Mouse (Mus musculus): ENCODE measurements around the gene Sgtb. TPM values are rescaled to one million over a fixed set of nuclear protein-coding genes. Genes with fewer than 3 reads are reported as not detected.

The Sgtb gene
- total RNA-seq, 4 experiments from 2014 or later = 3.9 to 9.4 (median 6.1) TPM

GRCm38 (mm10) chr13:104109816-104110521 lies 428 bp downstream of the Sgtb start:
- DNase-seq = peak; percentile 62

- DNase-seq = no peak
Measured at GRCm38 (mm10) chr13:104110526-104110925, 985 bp downstream of the Sgtb start.

GRCm38 (mm10) chr13:104112266-104112900 lies 2.8 kb downstream of the Sgtb start:
- no peak for DNase-seq

GRCm38 (mm10) chr13:104113782-104114181 lies 4.2 kb downstream of the Sgtb start:
- DNase-seq = no peak

- no peak for DNase-seq
Measured at GRCm38 (mm10) chr13:104114827-104115226, 5.3 kb downstream of the Sgtb start.

- DNase-seq = no peak
Measured at GRCm38 (mm10) chr13:104122078-104122840, 12.7 kb downstream of the Sgtb start.

- DNase-seq = no peak
Measured at GRCm38 (mm10) chr13:104123662-104124381, 14.3 kb downstream of the Sgtb start.

- DNase-seq = no peak
Measured at GRCm38 (mm10) chr13:104132561-104132960, 23.0 kb downstream of the Sgtb start.

- DNase-seq = no peak
Measured at GRCm38 (mm10) chr13:104134510-104135085, 25.1 kb downstream of the Sgtb start.

GRCm38 (mm10) chr13:104139369-104140209 lies 30.0 kb downstream of the Sgtb start:
- DNase-seq = peak; percentile 52

- no peak for DNase-seq
Measured at GRCm38 (mm10) chr13:104144871-104145270, 35.3 kb downstream of the Sgtb start.

- peak; percentile 9 for DNase-seq
Measured at GRCm38 (mm10) chr13:104145646-104146045, 36.1 kb downstream of the Sgtb start.

GRCm38 (mm10) chr13:104154180-104154579 lies 44.6 kb downstream of the Sgtb start:
- no peak for DNase-seq

GRCm38 (mm10) chr13:104155106-104155505 lies 45.6 kb downstream of the Sgtb start:
- DNase-seq = no peak

GRCm38 (mm10) chr13:104155686-104156085 lies 46.1 kb downstream of the Sgtb start:
- DNase-seq = no peak

GRCm38 (mm10) chr13:104171711-104172110 lies 62.2 kb downstream of the Sgtb start:
- DNase-seq = peak; percentile 12

GRCm38 (mm10) chr13:104172498-104172897 lies 63.0 kb downstream of the Sgtb start:
- DNase-seq = no peak

GRCm38 (mm10) chr13:104176874-104177273 lies 67.3 kb downstream of the Sgtb start:
- DNase-seq = no peak

GRCm38 (mm10) chr13:104177796-104178649 lies 68.5 kb downstream of the Sgtb start, which contains the start of gene Trappc13:
Gene Trappc13 (minus strand): TSS chr13:104178469.
- DNase-seq = no peak

GRCm38 (mm10) chr13:104178650-104179121 lies 69.1 kb downstream of the Sgtb start, which contains the start of gene Trim23:
Gene Trim23 (plus strand): TSS chr13:104178797.
- peak; percentile 98 for DNase-seq
